Mouse (Mus musculus): ENCODE results near the gene Rgs9. TPM values are rescaled to one million over a fixed set of nuclear protein-coding genes. Genes with fewer than 3 reads are reported as not detected.

The Rgs9 gene
- polyA plus RNA-seq, 1 experiment from 2014 or later: 1.4 TPM

DNA sequence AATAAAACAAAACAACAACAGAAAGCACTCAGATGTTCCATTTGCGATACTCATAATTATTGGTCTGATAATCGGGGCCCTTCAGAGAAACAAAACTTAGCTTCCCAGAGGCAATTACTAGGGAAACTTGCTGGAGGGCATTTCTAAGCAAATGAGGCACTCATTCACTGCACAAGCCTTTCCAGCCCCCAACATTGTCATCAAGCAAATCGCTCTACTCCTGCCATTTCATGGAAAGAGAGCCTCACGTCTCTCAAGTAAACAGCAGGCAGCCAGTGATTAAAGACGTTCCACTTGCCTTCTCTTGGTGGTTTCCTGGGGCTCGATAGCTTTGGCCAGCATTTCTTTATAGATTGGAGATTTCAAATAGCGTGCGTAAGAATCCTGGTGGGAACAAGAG, 60.1 kb downstream of the Rgs9 start:
- ATAC-seq (replicated peaks; ENCODE audit: extremely low read depth, insufficient read depth, low FRiP score): no peak
- H3K36me3 ChIP-seq (ENCODE audit: control insufficient read depth, insufficient read depth): no peaks in the 10 kb centered on the region
- WGBS: 67% methylated on average over 8 of the region's 8 CpGs
- H3K4me3 ChIP-seq (ENCODE audit: low read length): no peak overlapping the region
- H3K9ac ChIP-seq (ENCODE audit: low read length): no peak overlapping the region
- H3K4me1 ChIP-seq (ENCODE audit: control insufficient read depth, insufficient read depth, low read length): no peaks in the 10 kb centered on the region
- H3K27ac ChIP-seq (ENCODE audit: low read length): no peak overlapping the region
- H3K4me2 ChIP-seq (ENCODE audit: low read depth, low read length): no peak overlapping the region
- H3K9me3 ChIP-seq (replicated peaks; ENCODE audit: control insufficient read depth, low read length): no peaks in the 10 kb centered on the region
- no peaks in the 10 kb centered on the region for H3K27me3 ChIP-seq (ENCODE audit: control insufficient read depth, insufficient read depth, low read length)

DNA sequence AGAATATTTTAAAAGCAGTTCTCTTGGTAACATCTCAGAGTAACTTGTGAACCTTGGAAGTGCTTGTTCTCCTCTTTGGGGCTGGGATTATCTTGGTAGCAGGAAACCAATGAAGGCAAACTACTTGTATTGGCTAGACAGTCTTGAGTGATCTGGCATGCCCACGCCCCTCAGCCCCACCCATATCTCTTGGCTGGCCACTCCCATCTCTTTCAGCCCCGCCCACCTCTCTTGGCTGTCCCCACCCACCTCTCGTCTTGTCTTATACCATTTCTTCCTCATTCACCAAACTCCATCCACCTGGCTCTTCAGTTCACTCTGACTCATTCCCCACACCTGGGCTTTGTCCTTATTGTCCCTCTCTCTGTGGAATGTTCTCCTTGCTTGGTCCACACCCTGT, 64.3 kb downstream of the Rgs9 start:
- H3K9me3 ChIP-seq (replicated peaks; ENCODE audit: control insufficient read depth, low read length): no peaks in the 10 kb centered on the region
- no peak overlapping the region for H3K4me3 ChIP-seq (ENCODE audit: low read length)
- WGBS: 54% methylated on average over 3 of the region's 3 CpGs
- no peaks in the 10 kb centered on the region for H3K4me1 ChIP-seq (ENCODE audit: control insufficient read depth, insufficient read depth, low read length)
- no peaks in the 10 kb centered on the region for H3K27me3 ChIP-seq (ENCODE audit: control insufficient read depth, insufficient read depth, low read length)
- H3K27ac ChIP-seq (ENCODE audit: low read length): no peak overlapping the region
- no peak overlapping the region for H3K4me2 ChIP-seq (ENCODE audit: low read depth, low read length)
- no peaks in the 10 kb centered on the region for H3K36me3 ChIP-seq (ENCODE audit: control insufficient read depth, insufficient read depth)
- no peak for ATAC-seq (replicated peaks; ENCODE audit: extremely low read depth, insufficient read depth, low FRiP score)
- H3K9ac ChIP-seq (ENCODE audit: low read length): no peak overlapping the region

DNA sequence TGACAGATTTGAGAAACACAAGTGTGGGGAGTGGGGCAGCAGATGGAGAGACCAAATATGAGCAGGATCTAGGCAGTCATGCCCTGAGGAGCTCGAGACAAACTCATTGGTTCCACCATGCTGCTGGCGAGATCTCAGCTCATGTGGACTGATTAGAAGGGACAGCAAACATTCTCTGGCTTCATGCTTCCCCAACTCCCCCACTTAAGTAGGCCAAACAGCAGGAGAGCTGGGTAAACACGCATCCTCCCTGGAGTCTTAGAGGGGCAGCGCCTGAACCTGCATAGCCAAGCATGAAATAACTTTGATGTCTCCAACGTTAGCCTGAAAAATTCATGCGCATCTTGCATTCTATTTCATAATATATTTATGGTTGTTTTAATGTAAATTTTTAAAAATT, 65.1 kb downstream of the Rgs9 start:
- WGBS: 75% methylated on average over 6 of the region's 6 CpGs
- no peak for ATAC-seq (replicated peaks; ENCODE audit: extremely low read depth, insufficient read depth, low FRiP score)
- H3K4me3 ChIP-seq (ENCODE audit: low read length): no peak overlapping the region
- no peaks in the 10 kb centered on the region for H3K4me1 ChIP-seq (ENCODE audit: control insufficient read depth, insufficient read depth, low read length)
- no peaks in the 10 kb centered on the region for H3K36me3 ChIP-seq (ENCODE audit: control insufficient read depth, insufficient read depth)
- H3K4me2 ChIP-seq (ENCODE audit: low read depth, low read length): no peak overlapping the region
- H3K9me3 ChIP-seq (replicated peaks; ENCODE audit: control insufficient read depth, low read length): no peaks in the 10 kb centered on the region
- no peak overlapping the region for H3K9ac ChIP-seq (ENCODE audit: low read length)
- H3K27ac ChIP-seq (ENCODE audit: low read length): no peak overlapping the region
- no peaks in the 10 kb centered on the region for H3K27me3 ChIP-seq (ENCODE audit: control insufficient read depth, insufficient read depth, low read length)

DNA sequence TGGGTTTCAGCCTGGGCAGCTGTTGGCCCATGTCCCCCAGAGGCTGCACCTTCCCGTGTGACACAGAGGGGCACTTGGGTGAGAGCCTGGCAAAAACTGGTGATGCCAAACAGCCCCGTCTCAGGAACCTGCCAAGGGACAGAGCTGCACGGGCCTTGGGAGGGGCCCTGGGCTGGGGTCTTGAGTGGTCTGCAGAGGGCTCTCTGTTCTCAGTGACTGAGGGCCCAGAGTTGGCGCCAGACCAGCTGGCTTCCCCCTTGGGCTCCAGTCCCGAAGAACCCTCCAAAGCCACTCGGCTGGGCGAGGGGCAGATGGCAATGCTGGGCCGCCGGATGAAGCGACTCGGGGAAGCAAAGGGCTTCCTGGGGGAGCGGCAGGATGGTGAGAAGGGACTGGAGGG, 70.8 kb downstream of the Rgs9 start:
- WGBS: 72% methylated on average over 12 of the region's 12 CpGs
- no peak for ATAC-seq (replicated peaks; ENCODE audit: extremely low read depth, insufficient read depth, low FRiP score)
- H3K9me3 ChIP-seq (replicated peaks; ENCODE audit: control insufficient read depth, low read length): no peaks in the 10 kb centered on the region
- no peak overlapping the region for H3K27ac ChIP-seq (ENCODE audit: low read length)
- H3K4me2 ChIP-seq (ENCODE audit: low read depth, low read length): no peak overlapping the region
- no peak overlapping the region for H3K4me3 ChIP-seq (ENCODE audit: low read length)
- H3K4me1 ChIP-seq (ENCODE audit: control insufficient read depth, insufficient read depth, low read length): no peaks in the 10 kb centered on the region
- H3K27me3 ChIP-seq (ENCODE audit: control insufficient read depth, insufficient read depth, low read length): no peaks in the 10 kb centered on the region
- no peaks in the 10 kb centered on the region for H3K36me3 ChIP-seq (ENCODE audit: control insufficient read depth, insufficient read depth)
- H3K9ac ChIP-seq (ENCODE audit: low read length): no peak overlapping the region

DNA sequence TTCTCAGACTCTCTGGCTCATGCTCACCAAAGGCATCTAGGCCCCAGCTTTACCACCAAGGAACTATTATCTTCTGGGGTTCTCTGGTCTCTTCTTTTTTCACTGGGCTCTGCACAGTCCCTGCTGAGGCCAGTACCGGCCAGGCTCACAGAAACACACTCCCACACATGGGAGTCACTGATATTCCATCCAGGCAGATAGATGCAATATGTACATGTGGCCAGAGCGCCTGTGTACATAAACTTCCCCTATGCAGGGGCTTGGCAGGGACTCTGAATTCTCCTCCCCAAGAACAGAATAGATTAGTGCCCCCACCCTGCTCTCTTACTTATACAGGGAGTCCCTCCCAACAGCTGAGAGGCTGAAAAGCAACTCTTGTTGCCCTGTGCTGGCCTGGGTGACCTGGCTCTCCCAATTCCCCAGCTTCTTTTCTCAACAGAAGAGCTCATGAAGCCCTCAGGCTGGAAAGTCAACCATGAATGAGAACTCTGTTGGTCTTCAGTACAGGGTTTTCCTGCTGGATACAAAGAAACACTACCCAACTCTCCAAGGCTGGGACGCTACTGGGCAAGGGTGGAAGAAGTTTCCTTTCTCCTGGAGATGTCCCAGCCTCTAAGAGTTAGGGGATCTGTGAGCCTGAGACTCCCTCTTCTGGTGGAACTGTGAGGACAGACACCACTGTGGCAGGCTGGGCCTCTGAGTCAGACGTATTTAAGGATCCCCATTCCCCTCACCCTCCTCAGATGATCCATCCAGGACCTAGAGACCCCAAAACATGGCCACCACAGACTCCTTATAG, 76.5 kb downstream of the Rgs9 start:
- no peak overlapping the region for H3K27ac ChIP-seq (ENCODE audit: low read length)
- no peaks in the 10 kb centered on the region for H3K36me3 ChIP-seq (ENCODE audit: control insufficient read depth, insufficient read depth)
- WGBS: 42% methylated on average over 4 of the region's 4 CpGs
- no peak overlapping the region for H3K9ac ChIP-seq (ENCODE audit: low read length)
- H3K27me3 ChIP-seq (ENCODE audit: control insufficient read depth, insufficient read depth, low read length): peaks cover 2% of the 10 kb centered on the region; the same call in 1 of the 2 replicates
- H3K4me2 ChIP-seq (ENCODE audit: low read depth, low read length): no peak overlapping the region
- H3K9me3 ChIP-seq (replicated peaks; ENCODE audit: control insufficient read depth, low read length): no peaks in the 10 kb centered on the region
- no peak overlapping the region for H3K4me3 ChIP-seq (ENCODE audit: low read length)
- ATAC-seq (replicated peaks; ENCODE audit: extremely low read depth, insufficient read depth, low FRiP score): no peak
- no peaks in the 10 kb centered on the region for H3K4me1 ChIP-seq (ENCODE audit: control insufficient read depth, insufficient read depth, low read length)

DNA sequence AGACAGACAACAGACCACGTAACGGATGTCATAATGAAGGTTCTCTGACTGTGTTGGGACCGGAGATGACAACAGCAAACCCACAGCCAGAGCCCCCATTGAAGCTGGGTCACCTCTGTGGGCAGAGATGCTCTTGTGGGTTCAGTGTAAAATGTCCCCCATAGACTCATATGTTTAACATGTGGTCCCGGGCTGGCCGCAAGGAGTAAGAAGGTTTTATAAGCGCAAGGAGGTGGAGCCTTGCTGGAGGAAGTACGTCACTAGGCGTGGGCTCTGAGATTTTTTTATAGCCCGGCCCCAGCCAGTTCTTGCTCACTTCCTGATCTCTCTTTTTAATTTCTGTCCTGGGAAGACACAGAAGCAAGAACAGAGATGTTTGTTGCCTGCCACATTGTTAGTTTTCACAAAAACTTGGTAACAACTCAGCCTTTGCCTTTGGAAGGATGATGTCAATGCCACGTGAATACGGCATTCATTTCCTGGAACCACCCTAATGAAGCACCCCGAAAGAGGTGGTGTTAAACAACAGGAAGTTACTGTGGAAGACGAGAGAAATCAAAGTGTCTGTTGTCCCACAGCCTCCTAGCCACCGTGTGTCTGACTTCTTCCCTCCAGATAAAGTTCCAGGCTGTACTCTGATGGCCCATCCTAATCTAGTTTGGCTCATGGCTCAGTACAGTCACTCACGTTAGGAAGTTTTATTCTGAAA, 79.1 kb downstream of the Rgs9 start:
- WGBS: 71% methylated on average over 15 of the region's 15 CpGs
- no peak overlapping the region for H3K9ac ChIP-seq (ENCODE audit: low read length)
- H3K4me1 ChIP-seq (ENCODE audit: control insufficient read depth, insufficient read depth, low read length): no peaks in the 10 kb centered on the region
- H3K4me3 ChIP-seq (ENCODE audit: low read length): no peak overlapping the region
- peaks cover 2% of the 10 kb centered on the region; the same call in 1 of the 2 replicates for H3K27me3 ChIP-seq (ENCODE audit: control insufficient read depth, insufficient read depth, low read length)
- ATAC-seq (replicated peaks; ENCODE audit: extremely low read depth, insufficient read depth, low FRiP score): no peak
- H3K9me3 ChIP-seq (replicated peaks; ENCODE audit: control insufficient read depth, low read length): no peaks in the 10 kb centered on the region
- H3K4me2 ChIP-seq (ENCODE audit: low read depth, low read length): no peak overlapping the region
- no peak overlapping the region for H3K27ac ChIP-seq (ENCODE audit: low read length)
- no peaks in the 10 kb centered on the region for H3K36me3 ChIP-seq (ENCODE audit: control insufficient read depth, insufficient read depth)

DNA sequence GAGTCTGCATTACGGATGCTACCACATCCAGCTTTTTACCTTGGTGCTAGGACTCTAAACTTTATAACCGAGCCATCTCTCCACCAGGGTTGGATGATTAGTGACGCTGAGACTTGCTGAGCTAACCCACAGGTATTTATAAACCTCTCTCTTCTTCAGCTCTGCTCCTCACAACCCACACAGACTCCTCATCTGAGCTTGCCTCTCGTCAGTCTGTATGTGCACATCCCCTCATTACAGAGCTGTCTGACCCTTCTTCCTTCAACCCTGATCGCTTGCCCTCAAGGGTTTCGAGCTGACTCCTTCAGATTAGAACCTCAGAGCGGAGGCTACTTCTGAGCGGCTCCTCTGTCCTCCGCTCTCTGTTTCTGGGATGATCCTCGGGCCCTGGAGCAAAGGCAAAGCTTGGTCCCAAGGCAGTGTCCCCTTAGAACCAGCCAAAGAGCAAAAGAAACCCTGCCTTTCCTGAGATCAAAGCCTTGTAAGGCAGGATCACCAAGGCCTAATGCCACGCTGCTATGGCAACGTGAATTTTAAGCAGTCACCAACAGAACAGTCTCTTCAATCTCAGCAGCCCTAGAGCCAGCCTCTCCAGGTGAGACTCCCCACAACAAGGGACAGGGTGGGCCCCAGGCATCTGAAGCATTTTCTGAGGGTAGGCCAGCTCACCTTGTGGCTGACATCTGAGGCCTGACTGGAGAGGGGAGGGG, 79.9 kb downstream of the Rgs9 start:
- no peak overlapping the region for H3K9ac ChIP-seq (ENCODE audit: low read length)
- H3K4me1 ChIP-seq (ENCODE audit: control insufficient read depth, insufficient read depth, low read length): no peaks in the 10 kb centered on the region
- no peak overlapping the region for H3K27ac ChIP-seq (ENCODE audit: low read length)
- H3K27me3 ChIP-seq (ENCODE audit: control insufficient read depth, insufficient read depth, low read length): peaks cover 2% of the 10 kb centered on the region; the same call in 1 of the 2 replicates
- H3K4me2 ChIP-seq (ENCODE audit: low read depth, low read length): no peak overlapping the region
- no peaks in the 10 kb centered on the region for H3K36me3 ChIP-seq (ENCODE audit: control insufficient read depth, insufficient read depth)
- 62% methylated on average over 12 of the region's 12 CpGs for WGBS
- H3K9me3 ChIP-seq (replicated peaks; ENCODE audit: control insufficient read depth, low read length): no peaks in the 10 kb centered on the region; the same call in 1 of the 2 replicates
- no peak overlapping the region for H3K4me3 ChIP-seq (ENCODE audit: low read length)
- ATAC-seq (replicated peaks; ENCODE audit: extremely low read depth, insufficient read depth, low FRiP score): no peak

DNA sequence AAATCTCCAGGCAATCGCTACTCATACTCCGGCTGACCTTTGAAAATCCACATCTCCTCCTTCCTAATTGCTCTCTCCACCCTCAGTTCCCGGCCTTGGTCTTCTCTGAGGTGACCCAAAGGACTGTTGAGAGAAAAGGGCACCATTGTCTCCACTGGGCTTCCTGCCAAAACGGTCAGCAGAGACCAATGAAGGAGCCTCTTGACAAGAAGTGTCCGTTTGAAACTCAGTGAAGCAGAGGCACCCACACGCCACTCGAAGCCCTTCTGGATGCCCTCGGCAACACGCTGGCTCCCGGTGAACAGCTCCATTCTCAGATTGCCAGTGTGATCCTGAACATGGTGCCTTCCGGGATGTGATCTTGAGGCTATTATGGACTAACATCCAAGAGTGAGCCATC, 87.2 kb downstream of the Rgs9 start:
- no peak for ATAC-seq (replicated peaks; ENCODE audit: extremely low read depth, insufficient read depth, low FRiP score)

DNA sequence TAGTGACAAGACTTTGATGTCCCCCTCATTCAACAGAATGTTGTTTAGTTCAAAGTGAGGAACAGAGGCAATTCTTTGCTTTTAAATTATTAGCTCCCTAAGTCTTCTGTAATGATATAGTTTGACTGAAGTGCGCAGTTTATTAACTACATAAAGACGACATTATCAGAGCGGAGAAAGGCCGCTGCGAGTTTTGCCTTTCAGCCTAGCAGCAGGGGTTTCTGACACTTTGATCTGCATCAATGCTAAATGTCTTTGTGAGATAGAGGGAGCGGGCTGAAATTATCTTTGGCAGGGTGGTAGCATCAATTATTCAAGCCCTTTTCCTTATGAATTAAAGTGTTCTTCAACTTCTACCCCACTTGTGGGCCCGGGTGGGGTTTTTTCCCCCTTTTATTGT, 87.6 kb downstream of the Rgs9 start:
- no peak for ATAC-seq (replicated peaks; ENCODE audit: extremely low read depth, insufficient read depth, low FRiP score)
- WGBS: 69% methylated on average over 7 of the region's 7 CpGs
- H3K4me3 ChIP-seq (ENCODE audit: low read length): no peak overlapping the region
- no peak overlapping the region for H3K27ac ChIP-seq (ENCODE audit: low read length)
- no peaks in the 10 kb centered on the region for H3K36me3 ChIP-seq (ENCODE audit: control insufficient read depth, insufficient read depth)
- no peaks in the 10 kb centered on the region; the same call in 1 of the 2 replicates for H3K9me3 ChIP-seq (replicated peaks; ENCODE audit: control insufficient read depth, low read length)
- H3K4me1 ChIP-seq (ENCODE audit: control insufficient read depth, insufficient read depth, low read length): 0 out of 2 replicates have a peak, but pooled peaks cover 2% of the 10 kb centered on the region
- no peaks in the 10 kb centered on the region for H3K27me3 ChIP-seq (ENCODE audit: control insufficient read depth, insufficient read depth, low read length)
- H3K9ac ChIP-seq (ENCODE audit: low read length): no peak overlapping the region
- H3K4me2 ChIP-seq (ENCODE audit: low read depth, low read length): no peak overlapping the region

More for the DNA sequence above, 87.2 kb downstream of the Rgs9 start:
- Histone ChIP-seq H3K27me3 (ENCODE audit: control insufficient read depth, insufficient read depth, low read length) (no peaks in the 10 kb centered on the region), H3K9me3 (replicated peaks; ENCODE audit: control insufficient read depth, low read length) (no peaks in the 10 kb centered on the region; the same call in 1 of the 2 replicates), H3K4me3 (ENCODE audit: low read length) (no peak overlapping the region), H3K4me2 (ENCODE audit: low read depth, low read length) (no peak overlapping the region), H3K36me3 (ENCODE audit: control insufficient read depth, insufficient read depth) (no peaks in the 10 kb centered on the region), H3K27ac (ENCODE audit: low read length) (no peak overlapping the region), H3K9ac (ENCODE audit: low read length) (no peak overlapping the region), H3K4me1 (ENCODE audit: control insufficient read depth, insufficient read depth, low read length) (0 out of 2 replicates have a peak, but pooled peaks cover 2% of the 10 kb centered on the region)
- 30% methylated on average over 11 of the region's 11 CpGs for WGBS
